8 mouse cellular contexts compared by ENCODE assay signal in the genomic region with DNA sequence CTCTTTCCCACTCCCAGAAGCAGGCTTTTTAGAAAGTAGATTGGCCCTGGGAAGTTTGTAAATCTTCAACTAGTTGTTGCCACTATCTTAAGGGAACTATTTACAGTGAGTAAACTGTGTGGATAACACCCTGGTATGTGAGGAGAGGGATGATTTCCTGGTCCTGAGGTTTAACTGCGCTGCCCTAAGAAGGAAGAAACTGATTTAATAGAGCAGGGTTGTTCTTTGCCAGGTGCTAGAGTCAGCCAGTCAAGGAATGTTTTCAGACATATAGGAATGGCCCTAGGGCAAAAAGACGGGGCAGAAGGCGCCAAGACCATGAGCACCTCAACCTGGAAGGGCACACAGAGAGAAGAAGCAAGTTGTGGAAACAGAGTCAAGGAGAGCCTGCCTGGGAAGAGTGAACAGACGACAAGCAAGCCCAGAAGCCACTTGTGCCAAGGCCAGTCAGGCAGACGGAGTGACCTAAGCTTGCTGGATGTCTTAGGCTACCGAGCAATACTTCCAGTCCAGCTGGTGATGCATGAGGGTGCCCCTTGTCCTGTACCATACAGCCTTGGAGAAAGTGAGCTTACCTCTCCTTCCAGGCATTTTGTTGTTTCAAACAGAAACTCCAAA. TPM values are rescaled to one million over a fixed set of nuclear protein-coding genes. Genes with fewer than 3 reads are reported as not detected.
DNase-seq lines count a peak whose midpoint lies in the region; ATAC-seq lines count a peak whose summit lies in the region.

No protein-coding gene starts in this region.

- H3K27me3 ChIP-seq in forebrain, embryonic 14.5 days (replicated peaks; ENCODE audit: control insufficient read depth, insufficient read depth, low read length): no peaks in the 10 kb centered on the region
- peaks cover 7% of the 10 kb centered on the region; the same call in 1 of the 2 replicates for H3K27me3 ChIP-seq in neural tube, embryonic 13.5 days

- ATAC-seq in forebrain, embryonic 14.5 days: no peak
- no peak for ATAC-seq in neural tube, embryonic 13.5 days (ENCODE audit: low read depth)

- H3K4me1 ChIP-seq in forebrain, embryonic 14.5 days (ENCODE audit: control insufficient read depth, insufficient read depth, low read length): no peaks in the 10 kb centered on the region
- peaks cover 22% of the 10 kb centered on the region for H3K4me1 ChIP-seq in neural tube, embryonic 13.5 days (replicated peaks)

- H3K4me2 ChIP-seq in forebrain, embryonic 14.5 days (ENCODE audit: low read length): peak overlapping the region; percentile 74
- peak overlapping the region; percentile 74 for H3K4me2 ChIP-seq in neural tube, embryonic 13.5 days

- H3K4me3 ChIP-seq in forebrain, embryonic 14.5 days (ENCODE audit: low read depth, low read length): 0 out of 2 replicates have a peak overlapping the region, but pooled peaks have one; percentile 91
- H3K4me3 ChIP-seq in neural tube, embryonic 13.5 days: peak overlapping the region; percentile 87; the same call in 1 of the 2 replicates

- DNase-seq in kidney, adult 11 months: peak; percentile 38
- no peak for DNase-seq in kidney, postnatal 10 days
- no peak for DNase-seq in forebrain, embryonic 14.5 days (ENCODE audit: low spot score)
- DNase-seq in kidney, postnatal 25 days: peak; percentile 25 to 58
- DNase-seq in layer of hippocampus, adult 8-10 months (ENCODE audit: low spot score in 2 of 2): no peak
- DNase-seq in spleen, adult 12 weeks (ENCODE audit: low spot score): no peak
- DNase-seq in left cerebral cortex, adult 11 months (ENCODE audit: low spot score): no peak

- H3K27ac ChIP-seq in forebrain, embryonic 14.5 days (ENCODE audit: low read depth, low read length): no peak overlapping the region
- no peak overlapping the region for H3K27ac ChIP-seq in neural tube, embryonic 13.5 days (replicated peaks)

- peak overlapping the region; percentile 94; the same call in 1 of the 2 replicates for H3K9ac ChIP-seq in forebrain, embryonic 14.5 days (ENCODE audit: low read length)
- H3K9ac ChIP-seq in neural tube, embryonic 13.5 days: no peak overlapping the region

- 63% methylated on average over 6 of the region's 6 CpGs for WGBS in forebrain, embryonic 14.5 days
- WGBS in neural tube, embryonic 13.5 days: 68% methylated on average over 6 of the region's 6 CpGs

- H3K36me3 ChIP-seq in forebrain, embryonic 14.5 days (ENCODE audit: control insufficient read depth, insufficient read depth, low read length): no peaks in the 10 kb centered on the region
- H3K36me3 ChIP-seq in neural tube, embryonic 13.5 days: no peaks in the 10 kb centered on the region

- H3K9me3 ChIP-seq in forebrain, embryonic 14.5 days (replicated peaks; ENCODE audit: control insufficient read depth, low read length): no peaks in the 10 kb centered on the region
- no peaks in the 10 kb centered on the region for H3K9me3 ChIP-seq in neural tube, embryonic 13.5 days

RNA-seq across cellular contexts. Expression of gene Rasa2, which starts 0.8 kb away (rescaled TPM):
- 9.7 and 14.6 TPM in 2 replicates for polyA plus RNA-seq in forebrain, embryonic 14.5 days (2014; fragmentation: Nextera tagmentation; extraction: Ambion mirVana)
- 16.3 and 17.7 TPM in 2 replicates for polyA plus RNA-seq in neural tube, embryonic 13.5 days (2015; fragmentation: Nextera tagmentation; extraction: Ambion mirVana)
- 10 to 100 TPM; 31.5 to 38.3 (median 36.4) TPM for total RNA-seq in layer of hippocampus, adult 8-10 months (2022)

Comparison
In these comparisons a context has a peak if more than half of its experiments do, and no peak if none do; other contexts are left out.
1. DNase-seq: peak in kidney, adult 11 months (single experiment) and kidney, postnatal 25 days (2 of 2); none in kidney, postnatal 10 days (single experiment), forebrain, embryonic 14.5 days (single experiment), layer of hippocampus, adult 8-10 months (0 of 2), spleen, adult 12 weeks (single experiment) and left cerebral cortex, adult 11 months (single experiment).